Mouse (Mus musculus) MEL (cell line): ENCODE measurements around the gene Araf. TPM values are rescaled to one million over a fixed set of nuclear protein-coding genes. Genes with fewer than 3 reads are reported as not detected.

Experiments used
- CHD2 ChIP-seq: IDR thresholded peaks from 2 replicates; pipeline ENCODE4 v1.6.1; 2011; ENCODE audit warnings: low read length, improper control_type of control experiment
- E2F4 ChIP-seq: IDR thresholded peaks from 2 replicates; pipeline ENCODE4 v1.6.1; 2011; ENCODE audit warnings: low read depth, low read length, improper control_type of control experiment, borderline replicate concordance
- EP300 ChIP-seq, 2 experiments: IDR thresholded peaks; 2 replicates each; pipeline ENCODE4 v1.6.1; 2011; ENCODE audit warnings: improper control_type of control experiment in 2 of 2, low read length in 2 of 2, low read depth in 1 of 2, mild to moderate bottlenecking in 1 of 2
- ETS1 ChIP-seq: IDR thresholded peaks from 2 replicates; pipeline ENCODE4 v1.6.1; 2012; ENCODE audit warnings: low read depth, mild to moderate bottlenecking, inconsistent platforms, low read length, improper control_type of control experiment, moderate library complexity
- GABPA ChIP-seq: IDR thresholded peaks from 2 replicates; pipeline ENCODE4 v1.6.1; 2012; ENCODE audit warnings: low read depth, mild to moderate bottlenecking, inconsistent platforms, low read length, improper control_type of control experiment, moderate library complexity
- GATA1 ChIP-seq: IDR thresholded peaks from 2 replicates; pipeline ENCODE4 v1.6.1; 2011; ENCODE audit warnings: low read depth, low read length, improper control_type of control experiment
- HCFC1 ChIP-seq: IDR thresholded peaks from 2 replicates; pipeline ENCODE4 v1.6.1; 2012; ENCODE audit warnings: low read depth, mild to moderate bottlenecking, inconsistent platforms, low read length, improper control_type of control experiment, moderate library complexity
- JUND ChIP-seq: IDR thresholded peaks from 2 replicates; pipeline ENCODE4 v1.6.1; 2011; ENCODE audit warnings: low read depth, mild to moderate bottlenecking, improper control_type of control experiment, low read length
- KAT2A ChIP-seq: conservative IDR thresholded peaks from 2 replicates; pipeline ENCODE4 v1.6.1; 2012; ENCODE audit warnings: low read depth, low read length, improper control_type of control experiment, inconsistent platforms
- MAX ChIP-seq: IDR thresholded peaks from 2 replicates; pipeline ENCODE4 v1.6.1; 2011; ENCODE audit warnings: low read length, improper control_type of control experiment
- MAZ ChIP-seq: IDR thresholded peaks from 2 replicates; pipeline ENCODE4 v1.6.1; 2012; ENCODE audit warnings: low read depth, mild to moderate bottlenecking, inconsistent platforms, low read length, improper control_type of control experiment
- MEF2A ChIP-seq: IDR thresholded peaks from 2 replicates; pipeline ENCODE4 v1.6.1; 2014; ENCODE audit warnings: low read depth, mild to moderate bottlenecking, inconsistent platforms, low read length, improper control_type of control experiment; ENCODE audit not compliant: poor library complexity, insufficient replicate concordance, severe bottlenecking; ENCODE audit errors: extremely low read depth
- MXI1 ChIP-seq: IDR thresholded peaks from 2 replicates; pipeline ENCODE4 v1.6.1; 2011; ENCODE audit warnings: mild to moderate bottlenecking, low read depth, low read length, improper control_type of control experiment
- NELFE ChIP-seq: IDR thresholded peaks from 2 replicates; pipeline ENCODE4 v1.6.1; 2011; ENCODE audit warnings: low read depth, low read length, improper control_type of control experiment
- NRF1 ChIP-seq: IDR thresholded peaks from 2 replicates; pipeline ENCODE4 v1.6.1; 2014; ENCODE audit warnings: low read depth, mild to moderate bottlenecking, inconsistent platforms, low read length, improper control_type of control experiment, moderate library complexity; ENCODE audit not compliant: poor library complexity, insufficient read depth, severe bottlenecking
- POLR2A ChIP-seq, 2 experiments: IDR thresholded peaks; 2 replicates each; pipeline ENCODE4 v1.6.1; 2011 to 2012; ENCODE audit warnings: low read length in 2 of 2, mild to moderate bottlenecking in 2 of 2, control low read depth in 1 of 2, improper control_type of control experiment in 1 of 2, low read depth in 1 of 2, moderate library complexity in 1 of 2; ENCODE audit not compliant: control insufficient read depth in 1 of 2, insufficient read depth in 1 of 2, poor library complexity in 1 of 2
- POLR2AphosphoS2 ChIP-seq: IDR thresholded peaks from 2 replicates; pipeline ENCODE4 v1.6.1; 2011; ENCODE audit warnings: low read length, improper control_type of control experiment
- POLR2AphosphoS5 ChIP-seq: IDR thresholded peaks from 2 replicates; pipeline ENCODE4 v1.6.1; 2012; ENCODE audit warnings: low read depth, borderline replicate concordance, mild to moderate bottlenecking, inconsistent platforms, low read length, moderate library complexity, mixed read lengths
- RAD21 ChIP-seq: IDR thresholded peaks from 2 replicates; pipeline ENCODE4 v1.6.1; 2011; ENCODE audit warnings: mild to moderate bottlenecking, low read depth, low read length, improper control_type of control experiment
- RCOR1 ChIP-seq: IDR thresholded peaks from 2 replicates; pipeline ENCODE4 v1.6.1; 2012; ENCODE audit warnings: low read depth, mild to moderate bottlenecking, inconsistent platforms, low read length, improper control_type of control experiment
- SIN3A ChIP-seq: IDR thresholded peaks from 2 replicates; pipeline ENCODE4 v1.6.1; 2012; ENCODE audit warnings: low read length, improper control_type of control experiment, inconsistent platforms
- SMC3 ChIP-seq: IDR thresholded peaks from 2 replicates; pipeline ENCODE4 v1.6.1; 2011; ENCODE audit warnings: low read depth, low read length, improper control_type of control experiment
- TAL1 ChIP-seq: IDR thresholded peaks from 2 replicates; pipeline ENCODE4 v1.6.1; 2012; ENCODE audit warnings: mild to moderate bottlenecking, inconsistent platforms, low read length, moderate library complexity, mixed read lengths
- TBP ChIP-seq: IDR thresholded peaks from 2 replicates; pipeline ENCODE4 v1.8.0; 2011; ENCODE audit warnings: low read depth, low read length, improper control_type of control experiment
- UBTF ChIP-seq: IDR thresholded peaks from 2 replicates; pipeline ENCODE4 v1.6.1; 2012; ENCODE audit warnings: low read depth, mild to moderate bottlenecking, inconsistent platforms, low read length, improper control_type of control experiment, moderate library complexity, borderline replicate concordance; ENCODE audit not compliant: insufficient read depth
- USF1 ChIP-seq: IDR thresholded peaks from 2 replicates; pipeline ENCODE4 v1.6.1; 2014; ENCODE audit warnings: low read depth, mild to moderate bottlenecking, inconsistent platforms, low read length, improper control_type of control experiment, moderate library complexity
- ZC3H11A ChIP-seq: IDR thresholded peaks from 2 replicates; pipeline ENCODE4 v1.6.1; 2012; ENCODE audit warnings: low read depth, mild to moderate bottlenecking, inconsistent platforms, low read length, improper control_type of control experiment
- polyA plus RNA-seq, 2 experiments: library from polyadenylated mRNA; stranded (reverse) in 1 of 2; unstranded in 1 of 2; fragments of >175 nt in 1 of 2; fragments of >200 nt in 1 of 2; gene quantifications; 2 replicates each; pipeline versions ENCODE4 v1.2.1 to v1.2.4; 2012; ENCODE audit warnings: low replicate concordance in 2 of 2, low read depth in 1 of 2; ENCODE audit not compliant: insufficient read length in 2 of 2, insufficient read depth in 1 of 2, missing spikeins in 1 of 2
- total RNA-seq: library from RNA; depleted of rRNA; stranded (reverse); fragments of 300-350 nt; gene quantifications from 2 replicates; pipeline ENCODE4 v1.2.3, GENCODE M21; 2012

The Araf gene
- total and polyA plus RNA-seq, 3 experiments, result 115 to 236 (median 174) TPM

GRCm38 (mm10) chrX:20770697-20771381 is 26.8 kb upstream of the Araf start (continued):
- TF ChIP-seq NELFE, result no peak
- no peak for TF ChIP-seq TAL1
- no peak for TF ChIP-seq TBP
- no peak for TF ChIP-seq MAX
- TF ChIP-seq NRF1, result no peak
- no peak for TF ChIP-seq UBTF
- peak; percentile 15; the same call in 1 of the 2 replicates for TF ChIP-seq GATA1
- TF ChIP-seq JUND, result no peak
- TF ChIP-seq HCFC1, result no peak
- no peak for TF ChIP-seq MEF2A
- no peak for TF ChIP-seq ETS1
- no peak for TF ChIP-seq POLR2A (IDR thresholded peaks at IDR 0.05; ENCODE audit: control insufficient read depth in 1 of 2, insufficient read depth in 1 of 2, low read depth in 1 of 2, low read length in 2 of 2, poor library complexity in 1 of 2)
- no peak for TF ChIP-seq MXI1
- TF ChIP-seq KAT2A, result no peak
- peak; percentile 66 for TF ChIP-seq ZC3H11A
- no peak; a peak in 1 of 4 replicates for TF ChIP-seq EP300 (IDR thresholded peaks at IDR 0.05; ENCODE audit: low read depth in 1 of 2, low read length in 2 of 2)
- no peak for TF ChIP-seq POLR2AphosphoS2
- TF ChIP-seq POLR2AphosphoS5, result no peak
- 0 out of 2 replicates have a peak, but pooled peaks have one; percentile 46 for TF ChIP-seq USF1
- TF ChIP-seq SMC3, result peak; percentile 85
- peak; percentile 86 for TF ChIP-seq RAD21
- no peak for TF ChIP-seq MAZ
- no peak for TF ChIP-seq CHD2
- no peak for TF ChIP-seq GABPA
- TF ChIP-seq RCOR1, result no peak
- TF ChIP-seq E2F4, result no peak
- no peak for TF ChIP-seq SIN3A
